Mouse (Mus musculus): Measurements from ENCODE around the gene Anp32b.
A peak's percentile ranks its signal among the peaks of the same experiment; 100 is the strongest.

Gene Anp32b

DNA sequence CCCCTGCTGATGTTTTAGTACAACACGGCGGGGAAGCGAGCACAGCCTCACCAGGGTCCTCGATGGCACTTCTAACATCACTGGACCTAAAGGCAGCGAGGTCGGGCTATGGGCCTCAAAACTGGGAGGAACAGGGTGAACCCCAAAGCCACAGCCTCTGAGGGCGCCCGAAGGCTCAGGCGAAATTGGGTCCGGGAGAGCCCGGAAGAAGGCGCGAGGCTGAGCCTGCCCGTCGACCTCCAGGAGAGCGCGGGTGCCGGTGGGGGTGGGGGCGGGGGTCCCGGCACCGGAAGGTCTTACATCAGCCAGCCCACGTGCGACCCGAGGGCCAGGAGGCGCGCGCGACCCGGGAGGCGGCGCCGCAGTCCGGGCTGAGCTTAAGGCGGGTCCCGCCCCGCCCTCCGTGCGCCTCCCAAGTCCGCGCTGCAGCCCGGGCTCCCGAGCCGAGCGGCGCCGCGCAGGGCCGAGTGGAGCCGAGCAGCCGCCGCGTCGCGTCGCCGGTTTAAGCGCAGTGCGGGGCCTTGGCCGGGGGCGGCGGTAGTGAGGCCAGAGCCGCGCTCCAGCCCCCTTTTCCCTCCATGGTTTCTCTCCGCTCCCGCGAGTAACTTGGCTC, at the start of gene Anp32b:
Gene Anp32b, plus strand, starts transcription at position 384 of the 613 bp plus-strand sequence.
- peak; percentile 71 for DNase-seq (ENCODE audit: low read depth, low spot score)

DNA sequence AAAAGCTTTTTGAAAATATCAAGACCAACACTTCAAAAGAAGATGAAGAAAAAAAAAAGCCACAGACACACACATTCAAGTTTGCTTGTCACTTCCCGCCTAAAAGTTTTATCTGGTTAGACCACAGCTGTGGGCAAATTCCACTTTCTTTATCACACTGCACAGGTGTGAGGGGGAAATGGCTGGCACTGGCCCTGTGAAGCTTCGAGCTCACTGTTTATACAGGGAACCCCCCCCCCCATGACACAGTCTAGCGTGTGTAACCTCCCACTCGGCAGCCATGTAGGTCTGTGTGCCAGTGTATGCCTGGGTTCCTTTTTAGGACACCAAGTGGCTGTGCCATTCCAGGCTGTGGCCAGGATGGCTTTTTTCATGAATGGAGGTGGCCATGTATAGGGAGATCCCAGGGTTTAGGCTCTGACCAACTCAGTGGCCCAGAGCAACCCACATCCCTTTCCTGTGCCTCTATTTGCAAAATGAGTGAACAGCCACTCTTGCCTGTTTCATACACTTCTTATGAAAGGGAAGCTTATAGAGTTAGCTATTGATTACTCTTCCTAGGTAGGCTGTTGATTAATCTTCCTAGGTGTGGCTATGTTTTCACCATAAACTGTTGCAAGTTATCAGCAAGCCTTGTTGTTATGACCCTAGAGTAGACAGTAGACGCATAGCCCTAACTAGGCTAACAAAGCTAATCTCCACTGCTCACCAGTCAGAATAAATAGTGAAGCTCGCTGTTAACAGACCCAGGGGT, 46.5 kb upstream of the Anp32b start:
- DNase-seq (ENCODE audit: low read depth, low spot score), result no peak

DNA sequence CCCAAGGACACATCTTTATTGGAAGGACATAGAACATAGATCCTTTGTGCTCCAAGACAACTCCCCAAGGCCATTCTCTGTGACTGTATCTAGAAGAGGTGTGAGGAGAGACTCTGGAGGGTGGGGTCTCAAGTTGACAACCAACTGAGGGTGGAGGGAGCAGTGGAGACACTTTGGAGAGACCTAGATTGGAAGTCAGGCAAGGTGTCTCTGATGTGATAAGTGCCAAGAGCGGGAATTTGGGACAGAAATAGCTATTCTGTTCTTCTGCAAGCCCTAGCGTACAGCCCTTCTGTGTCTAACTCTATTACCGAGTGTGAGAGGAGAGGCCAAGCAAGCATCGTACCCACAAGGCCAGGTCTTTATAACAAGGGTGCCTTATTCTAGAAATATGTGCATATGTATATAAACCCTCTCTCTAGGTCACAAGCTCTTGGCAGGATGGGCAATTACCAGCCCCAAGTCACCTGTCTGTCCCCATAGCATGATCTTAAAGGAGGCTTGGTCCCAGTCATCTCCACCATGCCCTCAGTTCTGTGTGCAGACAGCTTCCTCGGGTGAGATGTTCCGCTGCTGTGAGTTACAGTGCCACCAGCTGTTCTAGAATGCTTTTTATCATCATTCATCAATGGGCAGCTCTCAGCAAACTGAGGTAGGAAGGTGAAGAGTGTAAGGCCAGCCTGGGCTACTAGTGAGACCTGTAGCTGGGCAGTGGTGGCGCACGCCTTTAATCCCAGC, 43.6 kb upstream of the Anp32b start:
- DNase-seq (ENCODE audit: low read depth, low spot score), result no peak

DNA sequence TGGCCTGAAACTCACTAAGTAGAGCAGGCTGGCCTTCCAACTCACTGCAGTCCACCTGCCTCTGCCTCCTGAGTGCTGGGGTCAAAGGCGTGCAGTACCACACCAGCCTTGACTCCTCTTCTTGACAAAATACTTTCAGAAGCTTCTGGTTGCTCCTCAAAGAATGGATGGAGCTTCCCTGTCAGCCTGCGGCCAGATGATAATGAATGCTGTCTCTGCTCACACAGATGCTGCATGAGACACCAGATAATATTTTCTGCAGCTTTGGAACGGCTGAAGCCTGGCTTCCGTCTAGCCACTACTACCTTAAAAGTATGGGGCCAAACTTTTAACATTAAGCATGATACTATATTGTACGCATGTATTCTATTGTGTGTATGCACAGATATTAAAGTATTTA, 40.0 kb upstream of the Anp32b start:
- no peak for DNase-seq (ENCODE audit: low read depth, low spot score)

DNA sequence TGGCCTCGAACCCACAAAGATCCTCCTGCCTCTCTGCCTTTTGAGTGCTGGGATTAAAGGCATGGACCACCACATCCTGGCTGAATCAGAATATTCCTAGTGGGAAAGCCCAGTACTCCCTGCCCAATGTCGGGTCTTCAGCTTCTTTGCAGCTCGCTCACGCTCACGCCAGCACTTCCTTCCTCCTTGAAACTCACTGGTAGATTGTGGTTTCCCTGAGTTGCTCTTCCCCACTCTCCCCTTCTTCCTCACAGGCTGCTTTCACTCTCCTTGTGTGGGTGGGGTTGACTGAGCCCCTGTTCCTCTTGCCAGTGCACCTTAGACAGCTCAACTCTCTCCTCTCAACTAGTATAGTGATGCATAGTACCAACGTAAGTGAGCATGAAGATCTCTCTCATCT, 39.2 kb upstream of the Anp32b start:
- DNase-seq (ENCODE audit: low read depth, low spot score), result no peak

DNA sequence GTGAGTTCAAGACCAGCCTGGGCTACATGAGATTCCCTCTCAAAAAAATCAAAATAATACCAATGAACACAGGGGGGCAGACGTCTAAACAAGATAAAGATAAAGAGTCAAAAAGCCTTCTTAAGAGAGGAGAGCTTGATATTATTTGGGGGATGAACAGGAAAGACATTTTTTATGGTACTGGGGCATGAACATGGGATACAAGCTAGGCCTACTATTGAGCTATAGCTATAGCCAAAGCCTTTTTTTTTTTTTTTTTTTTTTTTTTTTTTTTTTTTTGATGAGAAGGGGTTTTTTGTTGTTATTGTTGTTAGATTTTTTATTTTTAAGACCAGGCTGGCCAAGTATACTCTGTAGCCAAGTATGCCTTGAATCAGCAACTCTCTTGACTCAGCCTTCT, 38.6 kb upstream of the Anp32b start:
- DNase-seq (ENCODE audit: low read depth, low spot score), result no peak

DNA sequence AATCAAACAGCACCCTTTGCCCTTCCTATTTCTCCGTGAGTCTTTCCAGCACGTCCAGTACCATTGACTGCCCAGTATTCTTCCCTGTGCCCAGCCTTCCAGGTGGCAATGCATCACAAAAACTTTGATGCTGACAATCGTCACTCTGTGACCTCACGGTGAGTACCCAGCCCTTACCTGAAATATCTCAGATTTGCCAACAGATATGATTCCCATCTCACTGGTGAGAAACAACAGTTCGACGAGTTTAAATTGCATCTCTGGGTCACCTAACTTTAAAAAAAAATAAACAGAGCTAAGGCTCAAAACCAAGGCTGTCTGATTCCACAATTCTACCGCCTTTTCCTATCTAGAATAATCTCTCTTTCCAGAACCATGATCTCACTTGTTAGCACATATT, 37.3 kb upstream of the Anp32b start, which contains the start of gene Hemgn:
Gene Hemgn, minus strand, starts transcription at position 101 of the 400 bp plus-strand sequence.
- no peak for DNase-seq (ENCODE audit: low read depth, low spot score)

DNA sequence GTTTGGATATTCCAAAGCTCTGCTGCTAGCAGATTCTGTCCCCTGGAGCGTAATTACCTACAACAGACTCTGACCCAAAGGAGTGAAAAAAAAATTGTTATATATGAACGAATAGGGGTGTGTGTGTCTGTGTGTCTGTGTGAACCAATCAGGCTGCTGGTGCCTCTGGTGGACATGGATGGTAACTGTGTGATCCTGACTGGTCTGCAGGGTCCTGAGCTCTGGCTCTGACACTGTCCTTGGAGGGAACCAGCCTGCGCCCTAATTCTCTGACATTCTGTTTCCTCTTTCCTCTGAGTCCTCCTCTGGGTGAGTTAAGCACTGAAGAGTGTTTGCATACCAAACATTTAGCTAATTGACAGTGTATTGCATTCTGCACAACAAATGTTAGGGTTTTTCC, 33.2 kb upstream of the Anp32b start:
- DNase-seq (ENCODE audit: low read depth, low spot score), result no peak

DNA sequence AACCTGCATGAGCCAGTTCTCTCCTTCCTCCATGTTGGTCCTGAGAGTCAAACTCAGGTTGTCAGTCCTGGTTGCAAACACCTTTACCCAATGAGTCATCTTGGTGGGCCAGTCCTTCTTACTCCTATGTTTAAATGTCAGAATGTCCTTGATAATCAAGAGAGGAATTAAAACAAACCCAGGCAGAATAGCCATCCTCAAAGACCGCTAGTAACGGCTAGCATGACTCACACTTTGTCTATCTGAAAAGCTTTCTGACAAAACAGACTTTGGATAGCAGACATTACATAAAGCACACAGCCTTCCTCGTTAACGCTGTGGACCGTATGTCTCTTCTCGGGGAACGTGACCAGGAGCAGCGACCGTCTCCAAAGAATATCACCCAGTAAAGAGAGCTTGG, 31.9 kb upstream of the Anp32b start:
- no peak for DNase-seq (ENCODE audit: low read depth, low spot score)

DNA sequence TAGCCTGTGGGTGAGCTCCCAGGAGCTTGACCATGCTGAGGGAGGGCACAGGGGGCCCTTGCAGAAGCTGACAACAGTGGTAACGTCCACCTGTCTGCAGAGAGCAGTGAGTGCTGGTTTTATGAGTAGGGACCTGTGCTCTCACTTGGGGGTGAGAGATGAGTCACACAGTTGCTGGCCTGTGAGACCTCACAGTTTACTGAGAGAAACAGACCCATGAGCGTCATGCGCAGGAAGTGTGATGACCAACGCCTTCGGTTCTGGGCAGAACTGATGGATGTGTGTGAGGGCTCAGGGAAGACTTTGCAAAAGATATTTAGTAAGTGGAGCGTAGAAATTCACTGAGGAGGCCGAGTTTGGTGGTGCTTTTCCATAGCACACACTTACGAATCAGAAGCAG, 28.1 kb upstream of the Anp32b start:
- DNase-seq (ENCODE audit: low read depth, low spot score), result no peak

DNA sequence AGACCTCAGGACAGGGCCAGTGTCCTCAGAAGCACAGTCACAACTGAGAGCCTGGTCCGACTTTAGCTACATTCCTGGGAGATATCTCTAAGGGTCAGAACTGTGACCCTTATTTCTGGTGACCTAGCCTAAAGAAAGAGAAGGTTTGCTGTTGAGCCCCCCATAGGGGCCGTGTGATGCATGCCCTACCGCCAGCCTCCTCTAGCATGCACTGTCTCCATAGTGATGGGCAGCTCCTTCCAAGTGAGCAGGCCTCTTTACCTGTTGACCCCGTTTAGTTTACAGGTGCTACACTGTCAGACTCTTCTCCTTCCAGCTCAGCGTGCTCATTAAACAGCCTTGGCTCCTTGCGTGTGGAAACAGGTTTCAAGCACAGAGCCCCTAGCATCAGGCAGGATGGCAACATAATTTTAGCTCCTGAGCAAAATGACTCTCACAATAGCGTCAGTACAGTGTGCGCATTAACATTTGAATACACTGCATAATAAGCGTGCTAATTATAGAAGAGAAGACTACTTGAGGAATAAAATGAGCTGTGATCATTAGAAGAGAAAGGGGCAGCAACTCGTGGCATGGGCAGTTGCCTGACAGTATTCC, 21.7 kb upstream of the Anp32b start:
- no peak for DNase-seq (ENCODE audit: low read depth, low spot score)

DNA sequence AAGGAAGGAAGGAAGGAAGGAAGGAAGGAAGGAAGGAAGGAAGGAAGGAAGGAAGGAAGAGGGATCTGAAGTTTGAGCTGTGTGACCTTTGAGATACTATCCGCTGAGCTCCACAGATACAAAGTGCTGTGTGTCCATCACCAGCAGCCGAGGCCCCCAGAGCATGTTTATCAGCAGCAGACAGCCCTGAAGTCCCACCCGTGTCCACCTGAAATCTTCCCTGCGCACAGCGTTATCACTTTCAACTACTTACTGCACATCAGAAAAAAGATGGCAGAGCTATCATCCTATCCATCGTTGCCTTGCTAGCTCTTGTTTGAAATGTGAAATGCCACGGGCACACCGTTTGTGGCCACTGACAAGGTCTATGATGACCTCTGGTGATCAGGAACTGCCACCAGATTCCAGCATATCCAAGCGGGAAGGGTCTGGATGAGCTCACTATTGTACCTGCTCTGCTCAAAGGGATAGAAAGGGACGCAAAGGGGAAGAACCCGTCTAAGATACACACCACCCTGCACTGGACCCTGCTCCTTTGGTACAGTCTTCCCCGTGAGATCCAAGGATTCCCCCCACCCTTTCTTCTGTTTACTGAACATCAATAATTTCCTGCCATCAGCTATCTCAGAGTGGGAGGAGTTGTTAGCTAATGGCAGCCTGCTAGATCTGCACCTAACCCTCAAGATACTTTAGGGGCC, 18.2 kb upstream of the Anp32b start:
- DNase-seq (ENCODE audit: low read depth, low spot score), result no peak

DNA sequence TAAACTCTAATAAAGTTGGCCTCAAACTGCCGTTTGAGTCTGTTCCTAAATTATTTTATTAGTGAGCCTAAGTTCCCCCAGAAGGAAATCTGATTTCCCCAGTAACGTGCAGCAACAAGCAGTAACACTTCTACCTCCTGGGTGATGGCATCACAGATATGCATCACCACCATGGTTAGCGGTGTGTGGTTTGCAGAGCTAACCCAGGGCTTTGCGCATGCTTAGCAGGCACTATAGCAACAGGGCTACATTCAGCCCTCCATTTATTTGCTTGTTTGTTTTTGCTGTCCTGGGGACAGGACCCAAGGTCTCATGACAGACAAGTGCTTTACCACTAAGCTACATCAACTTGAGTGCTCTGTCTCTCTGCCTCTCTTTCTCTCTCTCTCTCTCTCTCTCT, 8.2 kb upstream of the Anp32b start:
- DNase-seq (ENCODE audit: low read depth, low spot score), result no peak

DNA sequence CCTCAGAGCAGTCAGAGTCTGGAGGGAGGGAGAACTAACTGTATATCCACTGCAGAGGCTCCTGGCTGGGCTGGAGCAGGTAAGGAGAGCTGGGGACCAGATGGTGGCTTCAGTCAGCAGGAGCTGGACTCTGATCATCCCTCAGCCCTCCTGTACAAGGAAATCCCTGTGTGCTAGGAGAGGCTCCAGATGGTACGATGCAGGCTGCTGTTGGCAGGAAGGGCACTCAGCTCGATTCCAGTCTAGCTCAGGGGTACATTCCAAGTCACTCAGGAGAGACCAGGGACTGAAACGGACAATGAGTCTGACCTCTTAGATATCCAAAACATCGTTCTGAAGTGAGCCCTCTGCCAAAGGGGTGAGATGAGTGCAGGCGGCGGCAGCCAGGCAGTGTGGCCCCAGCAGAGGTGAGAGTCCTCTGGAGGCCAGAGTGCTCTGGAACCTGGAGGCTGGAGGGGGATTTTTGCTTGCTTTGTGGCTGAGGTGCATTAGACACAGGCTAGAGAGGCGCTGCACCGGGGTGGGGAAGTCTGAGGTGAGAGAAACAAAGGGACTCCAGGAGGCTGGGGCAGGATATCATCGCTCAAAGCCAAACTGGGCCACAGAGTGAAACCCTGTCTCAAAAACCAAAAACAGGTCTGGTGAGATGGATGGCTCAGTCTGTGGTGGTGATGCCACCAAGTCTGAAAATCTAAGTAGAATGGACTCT, 5.3 kb upstream of the Anp32b start:
- no peak for DNase-seq (ENCODE audit: low read depth, low spot score)

DNA sequence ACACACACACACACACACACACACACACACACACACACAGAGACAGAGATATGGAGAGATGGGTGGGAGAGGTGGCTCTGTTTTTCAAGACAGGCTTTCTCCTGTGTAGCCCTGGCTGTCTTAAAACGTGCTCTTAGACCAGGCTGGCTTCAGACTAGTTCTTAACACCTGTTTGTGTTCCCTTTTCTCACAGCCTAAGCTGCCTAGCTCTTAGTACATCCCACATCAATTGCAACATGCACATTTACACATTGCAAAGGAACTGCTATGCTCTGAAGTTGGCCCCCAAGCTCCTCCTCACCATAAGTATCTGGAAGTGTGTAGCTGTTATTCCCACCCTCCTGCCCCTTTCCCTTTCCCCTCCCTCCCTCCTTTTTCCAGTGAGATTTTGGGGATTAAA, 3.2 kb upstream of the Anp32b start:
- no peak for DNase-seq (ENCODE audit: low read depth, low spot score)

DNA sequence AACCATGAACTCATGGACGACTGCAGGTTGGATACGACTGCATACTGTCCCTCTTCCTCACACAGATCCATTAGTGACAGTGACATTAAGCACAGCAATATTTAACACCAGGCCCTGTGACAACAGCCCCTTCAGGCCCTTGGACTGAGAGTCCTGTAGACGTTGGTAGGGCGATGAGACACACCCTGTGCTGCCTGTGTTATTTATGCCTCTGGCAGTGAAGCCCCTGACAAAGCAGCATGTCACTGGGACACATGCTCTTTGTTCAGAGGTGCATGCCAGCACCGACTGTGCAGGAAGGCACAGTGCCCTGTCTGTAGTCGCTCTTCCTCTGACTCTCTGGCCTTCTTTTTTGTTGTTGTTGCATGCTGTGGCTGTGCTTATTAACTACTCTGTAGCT, 1.8 kb upstream of the Anp32b start:
- DNase-seq (ENCODE audit: low read depth, low spot score), result no peak

DNA sequence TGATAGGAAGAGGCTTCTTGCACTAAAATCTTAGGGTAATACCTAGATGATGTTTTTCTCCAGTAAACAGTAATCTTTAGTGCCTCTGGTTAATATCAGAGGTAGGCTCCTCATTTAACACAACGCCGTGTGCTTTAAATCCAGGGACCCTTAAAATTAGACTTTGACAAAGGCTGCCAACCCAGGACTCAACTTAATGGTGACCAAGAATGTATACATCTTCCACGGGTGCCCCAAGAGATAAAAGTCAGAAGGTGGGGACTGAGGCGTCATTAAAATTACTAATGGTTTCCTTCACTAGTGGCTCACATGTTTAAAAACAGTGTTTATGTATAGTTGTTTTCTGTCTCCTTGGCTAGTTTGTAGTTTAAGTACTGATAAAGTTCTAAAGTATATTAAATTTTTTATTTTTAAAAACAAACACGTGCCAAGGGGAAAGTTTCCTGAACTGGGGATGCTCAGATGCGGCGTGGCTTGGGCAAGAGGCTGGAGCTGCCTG, 633 bp upstream of the Anp32b start:
- no peak for DNase-seq (ENCODE audit: low read depth, low spot score)

DNA sequence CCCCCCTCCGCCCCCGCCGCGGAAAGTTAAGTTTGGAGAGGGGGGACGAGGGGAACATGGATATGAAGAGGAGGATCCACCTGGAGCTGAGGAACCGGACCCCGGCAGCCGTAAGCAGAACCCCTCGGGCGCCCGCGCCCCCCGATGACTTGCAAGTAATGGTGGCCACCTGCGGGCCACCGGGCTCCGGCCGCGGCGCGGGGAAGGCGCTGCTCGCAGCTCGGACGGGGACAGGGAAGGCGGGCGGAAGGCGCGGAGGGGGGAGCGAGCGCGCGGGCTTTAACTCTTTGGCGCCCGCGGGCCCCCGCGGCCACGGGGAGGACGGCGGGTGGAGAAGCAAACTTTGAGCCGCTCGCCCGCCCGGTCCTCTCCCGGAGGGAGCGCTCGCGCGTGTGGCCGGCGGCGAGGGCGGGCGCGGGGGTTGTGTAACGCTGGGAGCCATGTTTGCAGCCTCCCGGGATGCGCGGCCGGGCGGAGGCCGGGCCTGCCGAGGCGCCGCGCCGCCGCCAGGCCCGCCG, 597 bp downstream of the Anp32b start:
- DNase-seq (ENCODE audit: low read depth, low spot score), result peak; percentile 41

DNA sequence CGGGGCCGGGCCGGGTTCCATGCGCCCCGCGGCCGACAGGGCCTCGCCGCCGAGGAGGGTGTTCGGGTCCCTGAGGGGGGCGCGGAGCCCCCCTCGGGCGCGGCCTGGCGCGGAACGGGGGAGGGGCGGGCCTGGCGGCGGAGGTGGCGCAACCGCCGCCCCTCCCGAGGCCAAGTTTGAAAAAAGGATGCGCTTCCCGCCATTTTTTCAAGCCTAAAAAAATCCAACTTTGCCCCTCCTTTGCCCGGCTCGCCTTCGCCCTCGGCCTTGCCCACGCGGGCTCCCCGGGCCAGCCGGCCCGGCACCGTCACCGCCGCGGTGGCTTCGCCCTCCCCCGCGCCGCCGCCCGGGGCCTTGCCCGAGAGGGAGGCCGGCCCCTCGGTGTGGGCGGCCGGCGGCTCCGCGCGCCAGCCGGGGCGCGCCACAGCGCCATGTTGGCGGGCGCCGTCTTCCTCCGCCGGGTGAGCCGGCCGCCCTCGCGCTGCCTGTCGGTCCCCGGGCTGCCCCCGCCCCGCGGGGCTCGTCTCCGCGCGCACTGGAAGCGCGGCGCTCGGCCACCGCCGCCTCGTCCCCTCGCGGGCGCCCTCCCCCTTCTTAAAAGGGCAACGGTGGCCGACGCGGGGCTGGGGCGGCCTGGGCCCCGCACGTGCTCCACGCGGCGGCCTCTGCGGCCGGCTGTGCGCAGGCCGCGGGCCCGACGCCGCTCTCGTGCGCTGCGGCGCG, 1.2 kb downstream of the Anp32b start:
- peak; percentile 62 for DNase-seq (ENCODE audit: low read depth, low spot score)

DNA sequence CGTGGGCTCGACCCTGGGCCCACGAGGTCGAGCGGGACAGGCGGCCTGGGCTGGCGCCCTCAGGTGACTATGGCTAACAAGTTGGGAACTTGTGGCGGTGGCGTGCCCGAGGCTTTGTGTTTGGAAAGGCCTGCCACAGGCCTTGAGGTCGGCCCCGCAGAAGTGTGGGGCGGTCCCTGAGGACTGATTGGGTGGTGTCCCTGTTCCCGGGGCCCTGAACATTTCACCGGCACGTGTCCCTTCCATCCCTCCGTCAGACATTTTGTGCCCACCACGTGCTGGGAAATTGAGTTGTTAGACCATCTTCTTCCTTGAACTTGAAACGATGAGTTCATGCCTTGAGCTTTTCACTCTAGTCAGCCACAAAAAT, 1.8 kb downstream of the Anp32b start:
- DNase-seq (ENCODE audit: low read depth, low spot score), result no peak

Measured in retina, adult 2 months (tissue).